Mouse (Mus musculus) gastrocnemius, postnatal 36 days (tissue): Measurements from ENCODE around the gene Ahcyl2. TPM values are rescaled to one million over a fixed set of nuclear protein-coding genes. Genes with fewer than 3 reads are reported as not detected.
"Not testable (repeated sequence)": the region's sequence is repeated elsewhere in the genome, so short reads cannot be mapped to it uniquely, and the experiment has no call there.

Experiments
- DNase-seq, 2 experiments: peaks; one replicate each; pipeline ENCODE4 v3.0.0; 2022
- intact Hi-C: fragments of 180-260 bp; cut with DNase I; formaldehyde crosslinking; loops from one replicate; pipeline ENCODE4 v1.15.1; 2025
- total RNA-seq, 2 experiments: library from RNA; stranded (reverse); gene quantifications; 2 replicates each; pipeline ENCODE4 v1.2.3; 2021

Ahcyl2 gene
- total RNA-seq, 2 experiments from 2014 or later = 12.7 to 14.5 TPM

- no peak for DNase-seq
These were observed 44.3 kb downstream of the Ahcyl2 start for GRCm38 (mm10) chr6:29812076-29812475.

GRCm38 (mm10) chr6:29812651-29813050 is 44.8 kb downstream of the Ahcyl2 start:
- intact Hi-C loops = no loop called here
- no peak for DNase-seq

More at GRCm38 (mm10) chr6:29812076-29812475, 44.3 kb downstream of the Ahcyl2 start:
- intact Hi-C loops = no loop called here

- intact Hi-C loops = no loop called here
These were observed 46.8 kb downstream of the Ahcyl2 start for GRCm38 (mm10) chr6:29814616-29815015.

GRCm38 (mm10) chr6:29815060-29815459 is 47.2 kb downstream of the Ahcyl2 start:
- DNase-seq = no peak
- intact Hi-C loops = no loop called here

More at GRCm38 (mm10) chr6:29814616-29815015, 46.8 kb downstream of the Ahcyl2 start:
- peak in 1 of 2 experiments; percentile 7 for DNase-seq

GRCm38 (mm10) chr6:29815634-29816033 is 47.8 kb downstream of the Ahcyl2 start:
- no peak for DNase-seq
- intact Hi-C loops = no loop called here

- DNase-seq, intact Hi-C loops: not testable (repeated sequence)
These were observed 48.6 kb downstream of the Ahcyl2 start for GRCm38 (mm10) chr6:29816371-29816770.

- DNase-seq = no peak
- intact Hi-C loops = loop anchor here (2.0 kb wide), 2 partner anchors 61 to 109 kb away; no protein-coding TSS in a partner anchor
These were observed 51.5 kb downstream of the Ahcyl2 start for GRCm38 (mm10) chr6:29819309-29819708.

GRCm38 (mm10) chr6:29820314-29820713 is 52.5 kb downstream of the Ahcyl2 start:
- no peak for DNase-seq
- intact Hi-C loops = no loop called here

GRCm38 (mm10) chr6:29820926-29821325 is 53.1 kb downstream of the Ahcyl2 start:
- intact Hi-C loops = no loop called here

GRCm38 (mm10) chr6:29821770-29822169 is 54.0 kb downstream of the Ahcyl2 start:
- DNase-seq = no peak
- intact Hi-C loops = no loop called here

More at GRCm38 (mm10) chr6:29820926-29821325, 53.1 kb downstream of the Ahcyl2 start:
- DNase-seq = no peak

- intact Hi-C loops = no loop called here
- DNase-seq = no peak
These were observed 57.5 kb downstream of the Ahcyl2 start for GRCm38 (mm10) chr6:29825302-29825701.

- no peak for DNase-seq
- intact Hi-C loops = no loop called here
These were observed 59.8 kb downstream of the Ahcyl2 start for GRCm38 (mm10) chr6:29827291-29828242.

- DNase-seq = no peak
- intact Hi-C loops = no loop called here
These were observed 60.9 kb downstream of the Ahcyl2 start for GRCm38 (mm10) chr6:29828574-29829234.

- DNase-seq = no peak
- intact Hi-C loops = no loop called here
These were observed 64.5 kb downstream of the Ahcyl2 start for GRCm38 (mm10) chr6:29832356-29832755.

- no peak for DNase-seq
- intact Hi-C loops = no loop called here
These were observed 65.3 kb downstream of the Ahcyl2 start for GRCm38 (mm10) chr6:29833117-29833516.

GRCm38 (mm10) chr6:29833568-29834255 is 65.9 kb downstream of the Ahcyl2 start:
- intact Hi-C loops = no loop called here
- no peak for DNase-seq

GRCm38 (mm10) chr6:29835543-29836177 is 67.8 kb downstream of the Ahcyl2 start:
- intact Hi-C loops = no loop called here
- no peak for DNase-seq

- intact Hi-C loops = no loop called here
- DNase-seq = no peak
These were observed 69.8 kb downstream of the Ahcyl2 start for GRCm38 (mm10) chr6:29837579-29837978.

- no peak for DNase-seq
- intact Hi-C loops = no loop called here
These were observed 70.7 kb downstream of the Ahcyl2 start for GRCm38 (mm10) chr6:29838531-29838930.

- intact Hi-C loops = no loop called here
- DNase-seq = no peak
These were observed 72.2 kb downstream of the Ahcyl2 start for GRCm38 (mm10) chr6:29840008-29840407.
